Mouse (Mus musculus) C2C12 (cell line): ENCODE measurements around the gene Plce1.

Source experiments
- CEBPB ChIP-seq: IDR thresholded peaks from one replicate; pipeline ENCODE4 v1.6.1; 2011; ENCODE audit warnings: low read depth, mild to moderate bottlenecking, control low read depth, moderate library complexity
- CTCF ChIP-seq: IDR thresholded peaks from one replicate; pipeline ENCODE4 v1.5.1; 2011; ENCODE audit not compliant: control insufficient read depth, insufficient read depth, insufficient read length
- FOSL1 ChIP-seq: IDR thresholded peaks from one replicate; pipeline ENCODE4 v1.8.0; 2011; ENCODE audit warnings: mild to moderate bottlenecking, low read length; ENCODE audit not compliant: poor library complexity, insufficient read depth, severe bottlenecking
- MAX ChIP-seq: IDR thresholded peaks from one replicate; pipeline ENCODE4 v1.6.1; 2011; ENCODE audit warnings: mild to moderate bottlenecking, control low read depth
- USF1 ChIP-seq: IDR thresholded peaks from one replicate; pipeline ENCODE4 v1.6.1; 2011; ENCODE audit warnings: low read depth, mild to moderate bottlenecking, control low read depth, moderate library complexity

DNA sequence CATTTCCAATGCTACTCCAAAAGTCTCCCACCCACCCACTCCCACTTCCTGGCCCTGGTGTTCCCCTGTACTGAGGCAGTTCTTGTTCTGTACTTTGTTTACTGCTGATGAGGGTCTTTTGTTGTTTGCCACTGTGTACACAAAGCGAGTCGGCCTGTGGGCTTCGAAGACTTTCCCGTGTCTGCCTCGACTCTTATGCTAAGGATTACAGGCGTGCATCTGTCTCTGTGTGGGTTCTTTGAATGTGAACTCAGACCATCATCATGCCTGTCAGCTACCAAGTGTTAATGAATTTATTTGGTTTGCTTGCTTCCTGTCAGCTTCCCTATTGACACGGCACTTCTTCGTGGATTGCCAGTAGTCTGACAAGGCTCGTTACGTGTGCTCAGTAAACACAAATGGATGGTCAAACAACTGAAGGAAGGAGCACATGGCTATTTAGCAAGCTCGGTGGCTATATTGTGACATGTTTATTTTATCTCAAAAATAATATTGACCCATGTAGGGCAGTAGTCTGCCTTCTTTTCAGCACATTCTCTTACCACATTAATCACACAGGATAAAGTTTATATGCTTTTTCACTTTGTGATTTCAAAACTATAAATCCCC, 133.3 kb downstream of the Plce1 start:
- no peak for TF ChIP-seq CTCF
- TF ChIP-seq USF1: no peak
- no peak for TF ChIP-seq MAX
- TF ChIP-seq FOSL1: no peak
- TF ChIP-seq CEBPB: no peak
